Mouse (Mus musculus) intestine, embryonic 14.5 days (tissue): ENCODE measurements around the gene Ltb4r1. TPM values are rescaled to one million over a fixed set of nuclear protein-coding genes. Genes with fewer than 3 reads are reported as not detected.

Experiments used
- ATAC-seq: fragments of 200-750 bp; cut with Nextera tagmentation; replicated peaks from 2 replicates; pipeline ENCODE4 v1.8.0; 2017; ENCODE audit warnings: low read depth, moderate number of reproducible peaks, moderate TSS enrichment, moderate library complexity; ENCODE audit not compliant: low FRiP score, low TSS enrichment
- DNase-seq: peaks from one replicate; pipeline ENCODE4 v3.0.0-alpha.2; 2018; ENCODE audit warnings: low spot score
- H3K27ac ChIP-seq: fragments of 300-500 bp; sonication (generic); 2 replicates; pipeline ENCODE4 v1.5.1; 2014; ENCODE audit warnings: low read depth, mild to moderate bottlenecking, control low read depth
- H3K27me3 ChIP-seq: fragments of 300-500 bp; sonication (generic); replicated peaks from 2 replicates; pipeline ENCODE4 v1.6.1; 2014; ENCODE audit warnings: low read length, control low read depth; ENCODE audit not compliant: control insufficient read depth, insufficient read depth
- H3K36me3 ChIP-seq: fragments of 300-500 bp; sonication (generic); 2 replicates; pipeline ENCODE4 v1.6.1; 2014; ENCODE audit warnings: low read length, control low read depth; ENCODE audit not compliant: control insufficient read depth, insufficient read depth
- H3K4me1 ChIP-seq: fragments of 300-500 bp; sonication (generic); replicated peaks from 2 replicates; pipeline ENCODE4 v1.6.1; 2014; ENCODE audit warnings: low read length, control low read depth, mixed read lengths; ENCODE audit not compliant: control insufficient read depth, insufficient read depth
- H3K4me2 ChIP-seq: fragments of 300-500 bp; sonication (generic); 2 replicates; pipeline ENCODE4 v1.6.1; 2014; ENCODE audit warnings: low read length
- H3K4me3 ChIP-seq: fragments of 300-500 bp; sonication (generic); 2 replicates; pipeline ENCODE4 v1.5.1; 2014; ENCODE audit warnings: low read depth, low read length, control low read depth, mixed read lengths
- H3K9ac ChIP-seq: fragments of 300-500 bp; sonication (generic); 2 replicates; pipeline ENCODE4 v1.6.1; 2014; ENCODE audit warnings: mild to moderate bottlenecking, low read length
- H3K9me3 ChIP-seq: fragments of 300-500 bp; sonication (generic); 2 replicates; pipeline ENCODE4 v1.6.1; 2016; ENCODE audit warnings: low read length, control low read depth; ENCODE audit not compliant: control insufficient read depth
- WGBS: fragments of 180-500 bp; shearing (Covaris S2); extraction: QIAGEN DNeasy Blood & Tissue Kit; methylation state at CpG from one replicate; pipeline ENCODE4 v1.1.7; 2014; 5-methylcytosine and 5-hydroxymethylcytosine counted together
- polyA plus RNA-seq: library from polyadenylated mRNA; unstranded; fragments of >200 nt; fragmentation: Nextera tagmentation; extraction: Ambion mirVana; gene quantifications from 2 replicates; pipeline ENCODE4 v1.2.1, GENCODE M21; 2014

The Ltb4r1 gene
- polyA plus RNA-seq, result 0.30 and 0.38 TPM in 2 replicates

DNA sequence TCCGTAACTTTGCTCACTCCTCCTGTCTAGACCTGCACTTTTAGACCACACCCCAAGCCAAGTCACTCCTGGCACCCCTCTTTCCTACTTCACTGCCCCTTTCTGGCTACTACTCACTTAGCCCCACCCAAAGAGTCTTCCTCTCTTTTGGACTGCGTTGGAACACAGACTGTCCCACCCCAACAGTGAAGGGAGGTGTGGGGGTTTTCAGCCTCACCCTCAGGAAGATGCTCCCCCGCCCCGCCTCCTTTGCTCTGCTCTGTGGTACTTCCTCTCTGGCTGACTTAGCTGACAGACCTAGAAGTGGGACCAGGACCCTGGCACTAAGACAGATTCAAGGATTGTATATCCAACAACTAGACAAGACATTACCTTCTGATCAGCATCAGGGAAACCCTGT is at the start of gene Ltb4r1:
Gene Ltb4r1, plus strand, starts transcription at position 267 of the 400 bp plus-strand sequence.
- H3K36me3 ChIP-seq, result no peaks in the 10 kb centered on the region
- ATAC-seq (no peak), DNase-seq (no peak)
- H3K4me2 ChIP-seq, result no peak within 1 kb of the TSS
- H3K27ac ChIP-seq, result no peak within 1 kb of the TSS
- no peak within 1 kb of the TSS for H3K9ac ChIP-seq
- H3K4me1 ChIP-seq, result no peaks in the 10 kb centered on the region
- H3K9me3 ChIP-seq, result no peaks in the 10 kb centered on the region
- WGBS, result 71% methylated on average over 4 of the region's 4 CpGs
- peaks cover 23% of the 10 kb centered on the region for H3K27me3 ChIP-seq
- no peak within 1 kb of the TSS for H3K4me3 ChIP-seq

DNA sequence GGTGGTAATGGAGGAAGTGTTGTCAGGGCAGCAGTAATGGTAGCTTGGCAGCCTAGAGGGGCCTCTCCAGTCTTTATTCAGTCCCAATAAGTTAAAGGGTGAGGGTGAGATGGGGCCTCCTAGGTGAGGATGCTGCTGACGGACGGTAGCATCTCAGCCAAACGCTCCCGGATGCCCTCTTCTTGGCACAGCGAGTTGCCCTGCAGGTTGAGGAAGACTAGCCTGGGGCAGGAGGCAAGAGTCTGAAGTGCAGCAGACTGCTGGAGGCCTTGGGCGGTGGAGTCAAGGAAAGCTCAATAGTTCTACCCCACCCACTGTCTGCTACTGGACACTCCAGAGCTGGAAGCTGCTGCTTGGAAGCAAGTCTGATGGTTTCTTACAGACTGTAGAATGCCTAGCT is 49.5 kb upstream of the Ltb4r1 start:
- Histone ChIP-seq H3K36me3 (peaks cover 36% of the 10 kb centered on the region), H3K4me2 (no peak overlapping the region), H3K27ac (no peak overlapping the region), H3K9ac (no peak overlapping the region), H3K4me1 (peaks cover 9% of the 10 kb centered on the region; the same call in 1 of the 2 replicates), H3K4me3 (no peak overlapping the region), H3K9me3 (no peaks in the 10 kb centered on the region), H3K27me3 (peaks cover 8% of the 10 kb centered on the region; the same call in 1 of the 2 replicates)
- DNase-seq, result no peak
- 92% methylated on average over 6 of the region's 6 CpGs for WGBS
- no peak for ATAC-seq

DNA sequence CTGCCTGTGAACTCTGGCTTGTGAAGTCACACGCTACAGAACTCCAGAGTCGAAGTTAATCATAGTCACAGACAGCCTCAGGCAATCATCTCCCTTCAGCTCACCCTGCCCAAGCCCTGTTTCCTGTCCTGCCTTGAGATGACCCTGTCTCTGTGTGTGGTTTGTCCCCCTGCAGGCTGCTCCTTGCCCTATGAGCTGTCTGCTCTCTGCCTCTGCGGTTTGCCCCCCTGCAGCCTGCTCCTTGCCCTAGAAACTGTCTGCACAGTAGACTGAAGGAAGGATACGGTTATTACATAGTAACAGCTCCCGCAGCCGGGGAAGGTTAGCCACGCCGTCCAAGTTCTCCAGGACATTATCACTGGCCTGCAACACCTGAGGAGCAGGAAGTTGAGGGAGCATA is 48.9 kb upstream of the Ltb4r1 start:
- Histone ChIP-seq H3K9ac (no peak overlapping the region), H3K27me3 (peaks cover 8% of the 10 kb centered on the region; the same call in 1 of the 2 replicates), H3K4me1 (peaks cover 9% of the 10 kb centered on the region; the same call in 1 of the 2 replicates), H3K4me2 (no peak overlapping the region), H3K9me3 (no peaks in the 10 kb centered on the region), H3K27ac (no peak overlapping the region), H3K36me3 (peaks cover 36% of the 10 kb centered on the region), H3K4me3 (no peak overlapping the region)
- 80% methylated on average over 8 of the region's 8 CpGs for WGBS
- DNase-seq, result no peak
- ATAC-seq, result no peak

DNA sequence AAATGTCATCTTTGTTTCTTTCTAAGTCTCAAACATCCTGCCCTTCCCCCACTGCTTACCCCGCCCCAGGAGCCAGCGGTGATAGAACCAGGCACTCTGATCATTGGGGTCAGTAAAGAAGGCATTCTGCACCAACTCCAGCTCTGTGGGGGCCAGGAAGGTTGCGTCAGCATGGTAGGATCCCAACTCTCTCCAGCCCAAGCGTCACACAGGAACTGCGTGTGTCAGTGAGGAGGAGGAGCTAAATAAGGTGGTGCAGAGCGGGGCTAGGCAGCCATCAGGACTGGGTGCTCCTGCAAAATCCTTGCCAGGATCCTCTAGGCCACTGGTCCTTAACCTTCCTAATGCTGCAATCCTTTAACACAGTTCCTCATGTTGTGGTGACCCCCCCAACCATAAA is 46.0 kb upstream of the Ltb4r1 start:
- Histone ChIP-seq H3K9me3 (no peaks in the 10 kb centered on the region), H3K36me3 (peaks cover 36% of the 10 kb centered on the region), H3K27me3 (no peaks in the 10 kb centered on the region), H3K4me1 (peaks cover 3% of the 10 kb centered on the region; the same call in 1 of the 2 replicates), H3K4me3 (no peak overlapping the region), H3K27ac (no peak overlapping the region), H3K9ac (no peak overlapping the region), H3K4me2 (no peak overlapping the region)
- WGBS, result 85% methylated on average over 6 of the region's 6 CpGs
- ATAC-seq, result no peak
- DNase-seq, result no peak

DNA sequence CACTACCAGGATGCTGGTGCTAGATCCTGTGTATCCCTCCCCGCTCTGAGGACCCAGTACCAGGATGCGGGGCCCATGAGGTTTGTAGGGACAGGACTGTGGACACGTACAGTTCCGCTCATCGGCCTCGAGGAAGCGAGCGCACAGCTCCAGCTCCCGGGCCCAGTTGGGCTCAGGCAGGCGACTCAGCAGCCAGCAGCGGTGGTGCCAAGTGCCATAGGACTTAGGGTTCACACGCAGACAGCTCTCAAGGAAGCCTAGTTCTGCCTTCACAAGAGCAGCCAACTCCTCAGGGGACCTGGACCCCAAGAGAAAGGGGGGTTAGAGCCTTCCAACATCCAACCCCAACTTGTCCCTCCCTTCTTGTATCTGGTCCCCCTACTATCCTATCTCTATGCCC is 45.1 kb upstream of the Ltb4r1 start:
- no peaks in the 10 kb centered on the region for H3K27me3 ChIP-seq
- no peak overlapping the region for H3K4me2 ChIP-seq
- H3K4me1 ChIP-seq, result peaks cover 3% of the 10 kb centered on the region; the same call in 1 of the 2 replicates
- H3K27ac ChIP-seq, result no peak overlapping the region
- no peak overlapping the region for H3K4me3 ChIP-seq
- ATAC-seq, result no peak
- no peak overlapping the region for H3K9ac ChIP-seq
- no peaks in the 10 kb centered on the region for H3K9me3 ChIP-seq
- H3K36me3 ChIP-seq, result peaks cover 36% of the 10 kb centered on the region
- DNase-seq, result no peak
- WGBS, result 95% methylated on average over 12 of the region's 12 CpGs

DNA sequence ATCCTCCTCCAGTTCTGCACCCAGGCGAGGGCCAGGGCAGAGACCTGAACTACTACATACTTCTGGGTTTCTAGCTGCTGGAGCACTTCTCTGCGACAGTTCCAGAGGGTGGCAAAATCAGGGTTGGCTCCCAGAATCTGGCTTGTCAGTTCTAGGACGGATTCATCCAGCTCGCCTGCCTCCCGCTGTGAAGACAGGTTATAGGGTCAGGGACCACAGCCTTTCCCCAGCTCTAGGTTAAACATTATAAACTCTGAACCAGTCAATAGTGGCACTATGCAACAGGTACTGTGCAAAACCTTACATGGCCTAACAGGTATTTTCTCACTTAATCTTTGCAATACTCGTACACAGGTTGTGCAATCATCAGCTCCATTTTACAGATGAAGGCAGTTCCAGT is 44.7 kb upstream of the Ltb4r1 start:
- no peaks in the 10 kb centered on the region for H3K9me3 ChIP-seq
- H3K4me2 ChIP-seq, result peak overlapping the region; percentile 61
- H3K27ac ChIP-seq, result no peak overlapping the region
- no peak for ATAC-seq
- peak overlapping the region; percentile 73 for H3K9ac ChIP-seq
- no peaks in the 10 kb centered on the region for H3K27me3 ChIP-seq
- H3K36me3 ChIP-seq, result peaks cover 34% of the 10 kb centered on the region
- no peak for DNase-seq
- peak overlapping the region; percentile 83 for H3K4me3 ChIP-seq
- 71% methylated on average over 6 of the region's 6 CpGs for WGBS
- H3K4me1 ChIP-seq, result peaks cover 3% of the 10 kb centered on the region; the same call in 1 of the 2 replicates

DNA sequence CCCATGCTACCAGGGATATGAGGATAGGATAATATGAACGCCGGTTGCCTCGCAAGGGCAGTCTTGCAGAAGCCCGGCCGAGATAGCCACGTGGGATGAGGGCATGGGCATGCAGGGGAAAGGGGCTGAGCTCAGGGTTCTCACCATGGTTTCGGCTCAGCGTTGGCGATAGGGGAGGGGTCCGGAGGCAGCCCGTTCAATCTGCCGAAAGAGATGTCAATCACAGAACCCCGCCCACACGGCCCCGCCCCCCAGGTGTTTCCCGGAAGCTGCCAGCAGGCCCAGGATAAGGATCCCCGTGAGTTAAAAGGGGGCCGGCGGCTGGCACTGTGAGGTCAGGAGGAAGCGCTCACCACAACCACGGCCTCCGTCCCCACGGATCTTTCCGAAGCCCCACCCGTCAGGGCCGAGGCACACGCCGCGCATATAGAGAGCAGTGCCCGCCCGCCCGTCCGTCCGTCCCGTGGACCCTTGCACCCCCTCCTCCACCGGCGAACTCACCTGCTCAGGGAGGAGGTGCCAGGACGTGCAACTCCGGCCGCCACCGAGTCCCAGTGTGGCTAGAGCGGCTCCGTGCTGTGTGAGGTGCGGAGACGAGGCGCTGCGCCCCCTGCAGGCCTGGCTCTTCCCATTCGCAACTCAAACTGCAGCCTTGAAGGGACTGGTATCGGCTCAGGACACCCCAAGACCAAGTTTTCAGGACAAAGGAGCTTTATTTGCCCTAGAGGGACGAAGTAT is 43.9 kb upstream of the Ltb4r1 start, which contains the start of gene Rabggta:
Gene Rabggta, minus strand, starts transcription at position 564 of the 738 bp plus-strand sequence.
- H3K9me3 ChIP-seq, result no peaks in the 10 kb centered on the region
- H3K27me3 ChIP-seq, result no peaks in the 10 kb centered on the region
- peak within 1 kb of the TSS; percentile 61 for H3K4me2 ChIP-seq
- peak within 1 kb of the TSS; percentile 74 for H3K27ac ChIP-seq
- H3K4me3 ChIP-seq, result peak within 1 kb of the TSS; percentile 83
- peak; percentile 96 for ATAC-seq
- H3K4me1 ChIP-seq, result peaks cover 3% of the 10 kb centered on the region; the same call in 1 of the 2 replicates
- peaks cover 27% of the 10 kb centered on the region for H3K36me3 ChIP-seq
- H3K9ac ChIP-seq, result peak within 1 kb of the TSS; percentile 73
- under 1% methylated on average over 50 of the region's 50 CpGs for WGBS
- DNase-seq, result peak; percentile 98

DNA sequence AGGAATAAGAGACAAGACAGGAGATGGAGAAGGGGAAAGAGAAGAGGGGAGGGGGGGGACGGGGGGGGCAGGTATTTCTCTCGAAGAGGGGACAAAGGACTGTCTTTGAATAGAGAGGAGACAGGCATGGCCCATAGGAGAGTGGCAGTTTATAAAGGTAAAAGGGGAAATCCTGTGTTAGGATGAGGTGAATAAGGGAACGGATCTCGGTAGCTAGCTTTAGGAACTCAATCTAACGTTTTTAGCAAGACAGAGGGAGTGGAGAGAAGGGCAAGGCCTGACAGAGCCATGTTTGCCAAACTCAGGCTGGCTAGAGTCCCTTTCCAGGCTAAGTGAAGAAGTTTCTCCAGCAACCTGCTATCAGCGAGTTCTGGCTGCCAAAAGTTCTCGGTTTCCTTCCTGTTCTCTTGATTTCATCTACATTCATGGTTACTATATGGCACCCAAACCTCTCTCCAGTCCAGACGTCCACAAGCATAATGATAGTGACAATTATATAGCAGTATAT is 43.3 kb upstream of the Ltb4r1 start:
- no peak for DNase-seq
- peak overlapping the region; percentile 73; the same call in 1 of the 2 replicates for H3K9ac ChIP-seq

More for the DNA sequence above, 43.3 kb upstream of the Ltb4r1 start:
- peak; percentile 1; the same call in 1 of the 2 replicates for ATAC-seq
- peak overlapping the region; percentile 61 for H3K4me2 ChIP-seq
- no peaks in the 10 kb centered on the region for H3K27me3 ChIP-seq
- 49% methylated on average over 8 of the region's 8 CpGs for WGBS
- no peaks in the 10 kb centered on the region for H3K9me3 ChIP-seq
- peaks cover 21% of the 10 kb centered on the region for H3K36me3 ChIP-seq
- H3K27ac ChIP-seq, result peak overlapping the region; percentile 74
- peak overlapping the region; percentile 83 for H3K4me3 ChIP-seq
- peaks cover 3% of the 10 kb centered on the region; the same call in 1 of the 2 replicates for H3K4me1 ChIP-seq
